Mouse (Mus musculus) embryonic fibroblast, embryonic 13.5 days (primary cell): ENCODE data around the gene Adm2.

Experiments
- CTCF ChIP-seq: IDR thresholded peaks from 2 replicates; pipeline ENCODE4 v1.5.1; 2011; ENCODE audit warnings: mild to moderate bottlenecking, control low read depth, low read length, moderate library complexity, borderline replicate concordance; ENCODE audit not compliant: insufficient read depth
- POLR2A ChIP-seq: IDR thresholded peaks from 2 replicates; pipeline ENCODE4 v1.6.1; 2011; ENCODE audit warnings: low read depth, mild to moderate bottlenecking, control low read depth, low read length, moderate library complexity

GRCm38 (mm10) chr15:89285478-89285877 is 37.0 kb upstream of the Adm2 start:
- no peak for TF ChIP-seq CTCF
- no peak for TF ChIP-seq POLR2A
